Mouse (Mus musculus): ENCODE data around the gene Tinag. TPM values are rescaled to one million over a fixed set of nuclear protein-coding genes. Genes with fewer than 3 reads are reported as not detected.
"Not testable (repeated sequence)": the region's sequence is repeated elsewhere in the genome, so short reads cannot be mapped to it uniquely, and the experiment has no call there.

Tinag gene
- total RNA-seq (2021): not detected

DNA sequence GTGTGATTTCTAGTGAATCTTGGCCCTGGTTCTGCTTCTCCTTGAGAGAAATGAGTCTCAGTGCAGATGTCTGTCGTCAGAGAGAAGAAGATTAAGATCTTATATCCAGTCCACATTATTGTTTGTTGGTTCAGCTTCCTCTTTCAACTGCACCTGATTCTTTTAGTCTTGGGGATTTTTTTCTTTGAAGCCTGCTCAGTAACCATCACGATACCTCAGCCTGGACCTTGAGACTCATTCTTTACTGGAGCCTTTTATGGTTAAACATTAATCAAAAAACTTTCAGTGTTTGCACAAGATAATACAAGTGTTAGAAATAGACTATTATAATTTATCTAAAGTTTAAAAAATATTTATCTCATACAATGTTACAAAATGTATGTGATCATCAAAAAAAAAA lies at the start of gene Tinag:
Tinag (minus strand) TSS at position 210 of the 400 bp plus-strand sequence.
- intact Hi-C loops (cut with DNase I): no loop called here
- DNase-seq (ENCODE audit: extremely low spot score in 1 of 2, low spot score in 2 of 2): no peak

DNA sequence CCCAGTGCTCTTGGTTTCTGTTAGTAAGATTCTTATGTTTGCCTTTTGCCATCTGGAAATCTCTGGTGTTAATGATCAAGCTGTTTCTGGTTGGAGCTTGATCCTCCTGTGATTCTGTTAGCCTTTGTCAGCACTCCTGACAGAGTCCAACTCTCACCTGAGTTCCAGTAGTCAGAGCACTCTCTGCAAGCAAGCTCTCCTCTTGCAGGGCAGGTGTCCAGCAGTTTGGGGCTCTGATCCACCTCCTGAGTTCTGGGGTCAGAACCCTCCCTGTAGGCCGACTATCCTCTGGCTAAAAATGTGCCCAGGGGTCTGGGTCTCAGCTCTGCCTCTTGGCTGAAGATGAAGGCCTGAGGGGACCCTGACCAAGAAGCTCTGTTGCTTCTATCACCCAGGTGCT lies 37.6 kb upstream of the Tinag start:
- intact Hi-C loops (cut with DNase I); DNase-seq (ENCODE audit: extremely low spot score in 1 of 2, low spot score in 2 of 2): not testable (repeated sequence)

DNA sequence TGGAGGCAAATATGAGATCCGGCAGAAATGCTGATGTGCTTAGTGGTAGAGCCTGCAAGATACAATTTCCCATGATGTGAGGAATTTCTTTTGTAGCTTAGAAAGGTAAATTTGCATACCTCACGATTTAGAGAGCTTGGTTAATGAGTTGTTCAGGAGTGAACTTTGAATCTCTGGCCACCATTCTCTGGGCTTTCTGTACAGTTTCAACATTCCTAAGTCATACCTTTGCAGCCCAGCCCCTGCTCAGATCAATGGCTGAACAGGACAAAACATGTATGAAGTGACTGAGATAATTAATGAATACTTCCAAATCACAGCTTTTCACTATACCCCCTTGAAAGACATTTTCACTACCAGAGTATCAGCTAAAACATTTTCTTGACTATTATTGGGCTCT lies 26.1 kb upstream of the Tinag start:
- no peak for DNase-seq (ENCODE audit: extremely low spot score in 1 of 2, low spot score in 2 of 2)
- intact Hi-C loops (cut with DNase I): no loop called here

DNA sequence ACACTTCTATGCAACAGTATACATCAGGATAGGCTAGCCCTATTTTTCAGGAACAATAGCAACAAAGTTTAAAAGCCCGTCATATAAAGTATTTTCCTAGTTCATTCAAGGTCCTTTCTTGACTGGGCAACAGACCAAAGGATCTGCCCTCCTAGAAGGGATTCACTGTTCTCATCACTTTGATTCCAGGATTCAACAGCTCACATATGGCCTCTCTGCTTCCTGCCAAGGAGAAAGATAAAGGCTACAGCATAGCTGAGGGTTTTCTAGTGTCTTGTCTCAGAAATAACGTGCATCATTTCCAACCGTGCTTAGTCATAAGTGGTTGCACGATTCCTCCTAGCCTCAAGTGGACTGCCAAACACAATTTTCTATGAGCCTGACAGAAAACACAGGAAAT lies 11.0 kb upstream of the Tinag start:
- intact Hi-C loops (cut with DNase I): no loop called here
- no peak for DNase-seq (ENCODE audit: extremely low spot score in 1 of 2, low spot score in 2 of 2)

GRCm38 (mm10) chr9:77054426-77055193 lies 9.0 kb upstream of the Tinag start:
- intact Hi-C loops (cut with DNase I): no loop called here
- no peak for DNase-seq (ENCODE audit: extremely low spot score in 1 of 2, low spot score in 2 of 2)

DNA sequence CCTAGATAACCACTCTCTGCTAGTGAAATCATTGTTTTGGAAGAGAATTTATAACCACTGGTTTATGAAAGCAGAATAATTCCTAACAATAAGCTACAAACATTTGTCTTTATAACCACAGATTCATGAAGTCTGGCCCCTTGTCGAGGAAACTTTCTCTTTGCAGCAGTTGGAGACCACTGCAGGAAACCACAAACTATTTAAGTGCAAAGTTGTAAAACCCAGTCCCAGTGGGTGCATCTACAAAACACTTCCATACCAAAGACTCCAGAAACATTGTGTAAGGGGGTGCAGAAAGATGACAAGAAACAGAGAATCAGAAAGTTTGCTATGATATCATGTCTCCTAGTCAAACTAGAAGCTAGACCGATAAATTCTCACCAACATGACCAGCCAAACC lies 5.8 kb upstream of the Tinag start:
- no peak for DNase-seq (ENCODE audit: extremely low spot score in 1 of 2, low spot score in 2 of 2)
- intact Hi-C loops (cut with DNase I): no loop called here

- no peak for DNase-seq (ENCODE audit: extremely low spot score in 1 of 2, low spot score in 2 of 2)
- intact Hi-C loops (cut with DNase I): no loop called here
Observed at GRCm38 (mm10) chr9:77049669-77050068, 4.1 kb upstream of the Tinag start.

DNA sequence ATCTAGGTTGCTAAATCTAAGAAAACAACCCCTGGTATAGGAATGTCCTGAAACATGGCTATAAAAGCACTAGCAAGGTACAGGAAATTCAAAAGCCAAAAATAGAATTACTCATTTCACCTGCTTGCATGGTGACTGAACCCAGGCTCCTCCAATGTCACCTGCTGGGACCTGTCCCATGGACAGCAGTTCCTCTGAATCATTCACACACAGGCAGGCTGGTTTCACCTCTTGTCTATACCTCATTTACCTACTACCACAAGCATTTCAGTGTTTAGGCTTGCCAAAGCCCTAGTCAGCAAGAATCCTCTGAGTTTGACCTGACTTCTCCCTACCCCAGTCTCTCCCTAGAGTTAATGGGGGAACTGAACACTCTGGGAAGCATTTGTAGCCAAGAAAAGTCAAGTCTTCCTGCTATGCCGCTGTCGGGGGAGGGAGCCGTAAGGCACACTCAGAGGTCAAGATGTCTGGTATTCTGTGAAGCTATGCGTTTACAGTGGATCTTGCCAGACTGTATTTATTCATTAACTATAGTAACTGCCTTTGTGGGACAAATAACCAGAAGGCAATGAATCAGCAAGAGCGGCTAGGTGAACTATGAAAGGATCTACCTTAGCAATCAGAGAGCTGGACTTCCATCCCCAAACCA lies 597 bp upstream of the Tinag start:
- intact Hi-C loops (cut with DNase I): no loop called here
- no peak for DNase-seq (ENCODE audit: extremely low spot score in 1 of 2, low spot score in 2 of 2)

DNA sequence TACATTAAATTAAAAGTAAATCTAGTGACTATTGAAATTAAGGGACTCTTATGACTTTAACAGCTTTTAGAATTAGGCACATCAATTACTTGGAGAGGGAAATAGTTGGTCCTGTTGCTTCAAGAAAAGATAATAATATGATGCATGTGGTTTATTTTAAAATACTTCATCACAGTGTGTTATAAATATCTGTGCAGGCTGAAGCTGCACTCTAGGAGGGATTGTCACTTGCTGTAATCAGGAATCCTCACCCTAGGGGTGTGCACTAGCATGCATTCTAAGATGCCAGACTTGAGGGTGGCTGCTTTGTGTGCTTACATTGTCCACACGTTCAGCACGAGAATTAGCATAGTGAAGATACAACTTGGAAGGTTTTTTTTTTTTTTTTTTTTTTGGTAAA lies 10.2 kb downstream of the Tinag start:
- no peak for DNase-seq (ENCODE audit: extremely low spot score in 1 of 2, low spot score in 2 of 2)
- intact Hi-C loops (cut with DNase I): no loop called here

GRCm38 (mm10) chr9:77032430-77033154 lies 13.0 kb downstream of the Tinag start:
- intact Hi-C loops (cut with DNase I): no loop called here
- no peak for DNase-seq (ENCODE audit: extremely low spot score in 1 of 2, low spot score in 2 of 2)

DNA sequence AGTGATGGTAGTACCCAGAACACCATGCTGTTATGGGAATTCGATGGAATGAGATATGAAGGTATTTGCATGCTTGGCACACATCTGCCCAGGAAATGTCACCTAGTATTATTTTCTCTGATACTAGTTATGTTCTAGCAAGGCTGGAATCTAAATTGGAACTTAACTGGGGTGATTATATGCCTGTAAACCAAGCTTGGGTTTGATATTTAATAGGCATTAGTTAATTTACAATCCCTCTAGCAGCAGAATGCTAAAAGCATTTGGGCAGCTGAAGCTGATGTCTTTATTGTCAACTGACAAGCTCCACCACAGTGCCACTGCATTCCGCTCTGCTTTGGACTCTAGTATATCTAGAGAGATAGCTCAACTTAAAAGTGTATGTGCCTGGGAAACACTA lies 20.3 kb downstream of the Tinag start:
- intact Hi-C loops (cut with DNase I): no loop called here

GRCm38 (mm10) chr9:77018935-77019334 lies 26.7 kb downstream of the Tinag start:
- intact Hi-C loops (cut with DNase I): no loop called here
- DNase-seq (ENCODE audit: extremely low spot score in 1 of 2, low spot score in 2 of 2): no peak

More for the DNA sequence above, 20.3 kb downstream of the Tinag start:
- DNase-seq (ENCODE audit: extremely low spot score in 1 of 2, low spot score in 2 of 2): no peak

DNA sequence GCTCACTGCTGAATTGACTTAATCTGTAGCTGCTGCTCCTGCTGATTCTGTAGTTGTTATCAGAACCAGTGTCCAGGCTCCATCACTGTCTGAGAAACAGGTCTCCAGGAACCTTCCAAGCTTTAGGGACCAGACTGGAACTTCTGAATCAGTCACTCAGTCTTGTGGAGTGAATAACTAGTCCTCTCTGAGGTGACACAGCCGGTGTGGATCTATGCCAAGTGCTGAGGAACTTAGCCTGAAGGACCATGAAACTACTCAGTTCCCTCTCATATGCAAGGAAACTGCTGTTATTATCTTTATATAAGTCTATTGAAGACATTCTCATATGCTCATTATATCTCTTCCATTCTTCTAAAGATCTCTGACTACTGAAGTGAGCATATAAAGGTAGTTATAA lies 49.6 kb downstream of the Tinag start:
- intact Hi-C loops (cut with DNase I): no loop called here
- DNase-seq (ENCODE audit: extremely low spot score in 1 of 2, low spot score in 2 of 2): no peak

DNA sequence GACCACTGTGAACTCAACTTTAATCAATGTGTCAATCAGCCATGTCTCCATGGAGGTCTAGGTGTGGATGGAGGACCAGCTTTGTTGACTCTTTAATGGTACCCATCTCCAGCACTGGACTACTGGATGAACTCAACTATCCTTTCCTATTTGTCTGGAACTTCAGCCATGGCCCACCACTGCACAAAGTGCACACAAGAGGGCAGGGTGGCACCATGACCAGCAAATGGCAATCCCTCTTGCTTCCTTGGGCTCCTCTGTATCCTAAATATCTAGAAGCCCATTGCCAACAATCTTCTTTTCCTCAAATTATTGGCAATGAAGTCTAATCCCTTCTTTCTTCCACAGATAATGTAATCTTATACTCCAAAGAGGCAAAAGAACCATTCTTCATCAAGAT lies 55.6 kb downstream of the Tinag start:
- intact Hi-C loops (cut with DNase I): no loop called here
- no peak for DNase-seq (ENCODE audit: extremely low spot score in 1 of 2, low spot score in 2 of 2)

DNA sequence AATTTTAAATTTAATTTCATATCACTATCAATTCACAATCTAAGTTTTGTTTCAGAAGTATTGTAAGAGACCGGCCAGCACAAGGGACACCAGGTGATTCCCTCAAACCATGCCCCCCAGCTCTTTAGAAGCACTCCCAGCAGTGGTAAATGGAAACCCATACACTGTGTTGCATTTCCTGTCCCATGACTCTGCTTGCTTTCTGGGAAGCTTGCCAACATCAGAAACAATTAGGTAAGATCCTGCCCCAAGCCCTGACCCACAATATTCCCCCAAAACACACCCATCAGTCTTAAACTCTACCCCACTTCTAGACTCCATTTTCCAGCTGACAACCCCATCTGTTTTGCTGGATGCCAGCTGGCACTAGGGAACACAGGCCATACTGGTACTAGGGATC lies 110.8 kb downstream of the Tinag start:
- intact Hi-C loops (cut with DNase I): no loop called here
- DNase-seq (ENCODE audit: extremely low spot score in 1 of 2, low spot score in 2 of 2): no peak

GRCm38 (mm10) chr9:76915093-76915661 lies 130.4 kb downstream of the Tinag start:
- intact Hi-C loops (cut with DNase I): no loop called here
- DNase-seq (ENCODE audit: extremely low spot score in 1 of 2, low spot score in 2 of 2): no peak

Data from left cerebral cortex, postnatal 10 days (tissue).